Mouse (Mus musculus): ENCODE data around the gene Tigd3.

The Tigd3 gene

DNA sequence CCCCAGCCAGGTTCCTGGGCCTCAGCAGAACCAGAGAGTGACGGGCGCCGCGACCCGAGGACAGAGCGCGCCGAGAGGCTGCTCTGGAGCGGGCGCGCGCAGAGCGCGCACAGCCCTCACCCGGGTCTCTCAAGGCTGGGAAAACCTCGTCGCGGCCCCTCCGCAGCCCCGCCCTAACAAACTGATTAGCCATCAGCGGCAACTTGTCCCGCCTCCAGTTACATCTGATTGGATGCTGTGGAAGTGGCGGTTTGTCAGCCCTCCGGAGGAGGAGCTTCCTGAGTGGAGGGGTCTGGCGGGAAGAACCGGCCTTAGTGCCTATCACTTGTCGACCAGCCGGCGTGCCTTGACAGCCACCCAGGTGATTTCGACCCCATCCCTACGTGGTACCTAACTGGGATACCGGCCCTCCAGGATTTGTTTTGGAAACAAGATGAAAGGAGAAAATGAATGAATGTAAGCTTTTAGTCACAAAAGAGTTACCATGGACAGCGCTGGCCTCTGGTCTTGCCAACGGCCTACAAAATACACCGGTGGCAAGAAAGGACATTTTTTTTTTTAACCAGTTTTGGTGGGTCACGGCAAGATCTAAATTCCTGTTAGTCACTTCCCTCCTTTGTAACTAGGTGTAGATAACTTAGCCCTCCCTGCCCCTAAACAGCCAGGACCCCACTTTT lies at the start of gene Tigd3:
Gene Tigd3 (minus strand): TSS at position 148 of the 677 bp plus-strand sequence.
- peak; percentile 98 for DNase-seq

DNA sequence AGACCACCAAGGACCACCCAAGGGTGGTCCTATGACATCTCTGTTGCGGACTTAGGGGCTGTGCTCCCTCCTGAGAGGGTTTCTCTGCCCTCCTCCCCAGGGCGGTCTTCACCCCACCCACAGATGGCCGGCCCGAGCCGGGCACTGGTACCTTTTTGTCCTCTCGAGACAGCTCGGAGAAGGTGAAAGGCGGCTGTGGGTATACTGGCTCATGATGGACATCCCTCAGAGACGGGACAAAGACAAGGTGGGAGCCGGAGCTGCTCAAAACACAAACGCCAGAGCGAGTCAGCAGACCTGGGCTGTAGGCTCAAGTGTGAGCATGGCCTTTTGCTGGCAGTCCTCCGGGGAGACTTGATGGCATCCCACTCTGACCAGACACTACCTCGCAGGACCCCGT lies 49.5 kb upstream of the Tigd3 start:
- DNase-seq, result no peak

DNA sequence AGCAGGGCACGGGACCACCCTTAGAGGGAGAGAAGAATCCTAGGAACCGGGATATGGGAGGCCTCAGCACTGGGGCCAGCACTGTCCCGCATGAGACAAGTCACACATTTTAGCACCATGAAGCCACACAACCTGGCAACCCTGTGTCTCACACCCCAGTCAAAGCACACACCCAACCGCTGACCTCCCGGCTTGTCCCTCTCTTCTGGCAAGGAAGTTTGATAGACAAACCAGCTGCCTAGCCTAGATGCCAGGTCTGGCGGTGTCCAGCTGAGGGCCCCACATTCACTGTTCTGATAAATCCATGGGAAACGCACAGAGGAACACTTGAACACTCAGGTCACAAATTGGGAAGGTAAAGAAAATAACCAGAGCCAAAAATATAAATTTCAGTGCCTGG lies 48.6 kb upstream of the Tigd3 start:
- no peak for DNase-seq

DNA sequence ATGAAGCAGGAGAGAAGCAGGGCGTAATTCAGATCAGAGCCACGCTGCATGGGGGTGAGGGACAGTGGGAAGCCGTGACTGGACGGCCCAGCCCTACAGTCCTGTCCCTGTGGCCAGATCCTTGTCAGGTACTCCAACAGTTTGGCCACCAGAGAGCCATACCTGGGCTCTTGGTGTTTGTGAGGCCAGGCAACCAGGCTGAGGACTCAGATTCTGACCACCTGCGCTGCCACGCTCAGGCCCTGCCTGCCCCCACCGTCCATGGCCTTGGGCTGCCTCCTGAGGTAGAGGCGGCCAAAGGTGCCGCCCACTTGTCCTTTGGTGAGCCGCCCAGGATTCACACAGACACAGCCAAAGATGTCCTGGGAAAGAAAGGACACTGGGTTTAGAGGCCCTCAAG lies 46.7 kb upstream of the Tigd3 start:
- no peak for DNase-seq

DNA sequence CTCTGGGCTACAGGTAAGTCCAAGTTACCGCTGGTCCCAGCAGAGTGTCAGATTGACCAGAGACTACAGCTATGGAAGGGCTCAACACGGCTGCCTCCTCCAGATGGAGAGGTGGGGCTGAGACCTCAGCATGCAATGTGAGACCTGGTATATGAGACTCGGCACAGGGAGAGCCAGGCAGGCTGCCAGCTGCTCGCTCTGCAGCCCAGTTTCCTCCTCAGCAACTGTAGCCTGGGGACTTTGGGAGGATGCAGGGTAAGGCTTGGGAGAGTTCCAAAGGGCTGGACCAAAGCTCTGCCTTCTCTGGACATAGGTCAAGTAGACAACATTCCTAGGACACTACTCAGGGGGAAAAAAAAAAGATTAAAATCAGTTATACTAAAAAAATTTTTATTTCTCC lies 46.2 kb upstream of the Tigd3 start:
- DNase-seq, result peak; percentile 85

DNA sequence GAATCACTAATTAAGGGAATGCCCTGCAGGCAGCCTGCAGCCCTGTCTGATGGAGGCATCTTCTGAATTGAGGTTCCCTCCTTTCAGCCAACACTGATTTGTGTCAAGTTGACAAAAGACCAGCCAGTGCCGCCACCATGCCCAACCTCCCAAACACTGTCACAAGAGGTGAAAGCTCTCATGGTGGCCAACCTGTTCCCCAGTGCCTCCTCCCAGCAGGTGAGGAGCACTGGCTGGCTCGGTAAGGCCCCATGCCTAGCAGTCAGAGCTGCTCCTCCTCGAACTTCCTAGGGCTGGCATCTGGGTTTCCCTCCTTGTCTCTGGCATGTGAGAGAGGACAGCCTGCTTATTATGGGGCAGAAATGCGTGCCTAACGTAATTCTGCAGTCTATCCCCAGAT lies 45.8 kb upstream of the Tigd3 start:
- no peak for DNase-seq

DNA sequence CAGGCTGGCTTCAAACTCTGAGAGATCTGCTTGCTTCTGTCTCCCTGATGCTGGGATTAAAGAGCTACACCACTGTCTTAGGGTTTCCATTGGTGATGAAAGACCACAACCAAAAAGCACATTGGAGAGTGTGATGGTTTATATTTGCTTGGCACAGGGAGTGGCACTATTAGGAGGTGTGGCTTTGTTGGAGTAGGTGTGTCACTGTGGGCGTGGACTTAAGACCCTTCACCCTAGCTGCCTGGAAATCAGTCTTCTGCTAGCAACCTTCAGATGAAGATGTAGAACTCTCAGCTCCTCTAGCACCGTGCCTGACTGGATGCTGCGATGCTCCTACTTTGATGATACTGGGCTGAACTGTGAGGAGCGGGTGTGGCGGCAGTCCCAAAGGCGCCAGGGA lies 44.6 kb upstream of the Tigd3 start:
- no peak for DNase-seq

DNA sequence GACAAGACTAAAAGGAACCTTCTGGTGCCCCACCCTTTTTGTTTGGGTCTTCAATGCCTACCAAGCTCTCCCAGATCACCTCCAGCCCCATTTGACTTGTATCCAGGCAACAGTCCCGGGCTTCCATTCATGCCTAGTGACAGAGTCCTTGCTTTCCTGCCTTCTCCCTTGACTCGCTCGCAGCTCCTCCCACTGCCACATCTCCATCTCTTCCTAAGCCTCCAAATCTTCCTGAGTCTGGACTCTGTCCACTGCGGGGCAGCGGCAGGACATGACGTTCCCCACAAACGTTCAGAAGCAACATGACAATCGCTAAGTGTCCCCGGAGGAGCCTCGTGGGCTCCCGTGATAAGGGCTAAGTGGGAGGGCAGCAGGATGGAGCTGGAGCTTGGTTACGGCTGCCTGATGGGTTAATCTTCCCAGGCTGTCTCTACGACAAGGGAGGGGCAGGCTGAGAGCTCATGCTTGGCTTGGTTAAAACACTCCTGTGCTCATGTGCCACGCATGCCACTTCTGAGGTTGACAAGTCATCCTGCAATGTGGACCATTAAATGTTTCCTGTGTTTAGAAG lies 44.0 kb upstream of the Tigd3 start:
- DNase-seq, result peak; percentile 62

DNA sequence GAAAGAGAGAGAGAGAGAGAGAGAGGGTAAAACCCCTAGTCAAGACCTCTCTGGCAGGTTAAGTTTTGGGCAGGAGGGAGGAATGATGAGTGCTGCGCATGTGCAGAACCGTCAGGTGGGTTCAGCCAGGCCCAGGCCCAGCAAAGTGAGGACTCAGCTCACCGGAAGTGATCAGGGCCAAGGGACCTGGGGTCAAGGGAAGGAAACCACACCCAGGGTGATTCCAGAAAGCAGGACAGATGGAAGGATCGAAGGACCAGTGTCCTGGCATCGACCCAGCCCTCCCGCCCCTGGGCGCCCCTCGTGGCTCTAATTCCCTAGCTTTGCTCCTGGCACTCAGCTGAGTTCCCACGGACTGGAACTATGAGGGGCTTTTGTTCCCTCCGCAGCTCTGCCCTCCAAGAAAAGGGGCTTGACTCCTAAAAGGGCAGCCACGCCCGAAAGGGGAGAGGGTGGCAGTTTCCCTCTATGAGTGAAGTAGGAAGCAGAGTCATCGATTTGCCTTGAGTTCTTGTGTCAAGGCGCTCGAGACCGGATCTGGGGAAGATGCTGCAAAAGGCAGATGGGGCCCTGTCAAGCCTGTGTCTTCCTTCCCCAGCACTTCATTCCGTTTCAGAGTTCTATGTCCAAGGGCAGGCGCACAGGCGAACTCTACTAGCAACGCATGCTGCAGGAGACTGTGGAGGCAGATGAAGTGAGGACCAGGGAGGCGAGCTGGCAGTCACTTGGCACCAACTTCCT lies 43.3 kb upstream of the Tigd3 start:
- DNase-seq, result peak; percentile 71

DNA sequence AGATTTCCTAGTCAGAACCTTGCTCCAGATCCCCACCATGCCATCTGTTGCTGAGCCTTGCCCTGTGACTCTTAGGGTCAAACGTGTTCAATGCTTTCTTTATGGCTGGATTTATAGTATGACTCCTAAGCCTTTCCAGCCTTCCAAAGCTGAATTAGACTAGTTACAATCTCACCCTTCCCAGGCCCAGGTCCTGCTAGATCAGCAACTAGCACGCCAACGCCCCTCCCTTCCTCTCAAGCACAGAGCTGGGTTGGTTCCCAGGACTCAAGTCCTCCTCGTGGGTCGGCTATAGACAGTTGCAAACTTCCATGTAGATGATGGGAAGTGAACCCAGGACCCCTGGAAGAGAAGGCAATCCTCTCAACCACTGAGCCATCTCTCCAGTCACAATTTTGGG lies 41.7 kb upstream of the Tigd3 start:
- peak; percentile 62 for DNase-seq

DNA sequence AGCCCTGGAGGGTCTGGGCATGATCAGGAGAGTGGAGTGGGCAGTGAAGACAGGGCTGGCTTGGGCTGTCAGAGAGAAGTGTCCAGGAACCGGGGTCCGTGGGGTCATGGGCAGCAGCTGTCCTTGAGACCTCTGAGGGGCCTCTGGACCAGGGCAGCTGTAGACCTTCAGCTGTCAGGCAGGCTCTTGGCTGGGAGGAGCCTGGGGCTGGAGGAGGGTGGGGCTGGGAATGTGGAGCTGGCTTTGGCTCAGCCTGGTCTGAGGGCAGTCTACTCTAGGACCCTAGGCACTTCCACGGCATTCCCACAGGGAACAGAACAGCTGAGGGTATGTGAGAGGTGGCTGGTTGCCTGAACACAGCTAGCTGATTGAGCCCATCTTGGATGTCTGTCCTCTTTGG lies 41.3 kb upstream of the Tigd3 start:
- DNase-seq, result peak; percentile 92

DNA sequence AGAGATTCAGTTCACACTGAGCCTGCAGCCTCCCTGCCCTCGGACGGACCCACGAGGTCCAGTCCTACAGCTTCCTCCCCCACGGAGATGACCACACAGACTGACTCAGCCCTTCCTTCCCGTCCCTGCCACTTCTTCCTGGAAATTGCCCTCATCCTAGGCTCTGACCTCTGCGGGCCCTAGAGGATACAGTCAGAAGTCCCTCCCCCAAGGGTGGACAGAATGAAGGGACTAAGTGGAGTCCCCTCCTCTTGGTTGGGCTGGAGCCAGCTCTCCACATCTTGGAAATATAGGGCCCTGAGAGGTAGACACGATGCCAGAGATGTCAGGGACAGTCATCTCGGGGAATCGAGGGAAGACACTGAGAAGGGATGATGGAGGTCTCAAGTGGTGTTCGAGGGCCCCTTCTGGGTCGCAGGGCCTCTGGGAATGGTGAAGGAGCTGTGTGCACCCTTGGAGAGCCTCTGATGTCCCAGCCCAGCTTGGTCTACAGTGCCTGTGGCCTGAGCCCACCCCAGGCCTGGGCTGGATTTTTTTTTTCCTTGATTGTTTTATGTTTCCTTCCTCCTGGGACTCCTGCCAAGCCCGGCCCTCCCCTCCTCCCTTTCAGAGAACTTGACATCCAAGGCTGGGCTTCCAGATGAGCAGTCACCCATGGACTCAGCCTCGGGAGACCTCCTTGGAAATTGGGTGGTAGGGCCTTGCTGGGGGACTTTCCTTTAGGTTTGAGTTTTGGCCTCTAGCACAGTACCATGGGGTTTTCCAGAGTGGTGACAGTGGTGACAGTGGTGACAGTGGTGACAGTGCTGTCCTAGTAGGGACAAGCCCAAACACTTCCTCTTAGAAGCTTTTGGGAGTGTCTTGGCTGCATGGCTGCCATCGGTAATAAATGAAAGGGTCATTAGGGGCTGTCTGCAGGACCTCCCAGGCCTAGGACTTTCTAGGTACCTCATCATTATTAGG lies 36.0 kb upstream of the Tigd3 start:
- DNase-seq, result peak; percentile 93

DNA sequence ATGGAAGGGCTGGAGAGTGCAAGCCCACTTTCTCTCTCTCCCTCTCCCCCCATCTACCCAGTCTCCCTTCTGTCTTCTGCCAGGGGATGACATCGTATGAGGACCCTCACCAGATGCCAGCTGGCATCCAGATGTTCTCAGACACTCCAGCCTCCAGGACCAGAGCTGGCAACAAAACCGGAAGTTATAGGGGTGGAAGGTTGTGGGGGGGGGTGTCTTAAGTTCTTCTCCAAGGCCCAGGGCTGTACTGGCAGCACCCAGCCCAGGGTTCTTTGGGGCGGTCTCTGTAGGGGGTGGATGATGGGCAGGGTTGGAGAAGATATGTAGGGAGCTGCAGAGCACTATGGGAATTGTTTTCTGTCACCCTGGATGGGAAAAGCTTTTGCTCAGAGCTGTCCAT lies 34.6 kb upstream of the Tigd3 start:
- peak; percentile 54 for DNase-seq

DNA sequence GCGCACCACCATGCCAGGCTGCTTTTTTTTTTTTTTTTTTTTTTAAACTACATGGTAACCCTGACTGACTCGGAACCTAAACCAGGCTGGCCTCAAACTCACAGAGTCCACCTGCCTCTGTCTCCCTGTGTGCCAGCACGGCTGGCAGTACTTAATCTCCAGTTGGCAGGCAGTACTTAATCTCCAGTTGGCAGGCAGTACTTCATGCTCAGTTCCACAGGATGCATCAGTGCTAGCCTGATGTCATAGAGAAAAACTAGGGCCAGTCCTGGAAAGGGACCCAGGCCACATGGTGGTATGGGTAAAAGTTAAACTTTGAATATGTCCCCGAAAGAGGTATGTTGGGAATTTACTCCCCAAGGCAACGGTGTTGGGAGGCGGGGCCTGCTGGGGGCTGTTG lies 34.2 kb upstream of the Tigd3 start:
- no peak for DNase-seq

DNA sequence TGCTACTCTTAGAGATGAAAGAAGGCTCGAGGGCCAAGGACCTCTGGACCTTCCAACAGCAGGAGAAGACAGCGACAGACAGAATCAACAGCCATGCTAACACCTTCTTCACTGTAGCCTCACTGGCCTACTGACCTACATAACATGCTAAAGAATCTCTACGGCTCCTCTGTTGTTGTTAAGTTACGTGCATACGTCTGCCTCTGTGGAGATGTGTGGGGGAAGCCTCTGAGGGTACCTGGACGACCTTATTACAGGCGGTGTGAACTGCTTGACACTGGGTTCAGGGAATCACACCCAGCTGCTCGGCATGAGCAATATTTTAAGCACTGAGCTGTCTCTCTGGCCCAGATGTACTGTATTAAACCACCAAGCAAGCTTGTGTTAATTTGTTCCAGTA lies 33.6 kb upstream of the Tigd3 start:
- no peak for DNase-seq

DNA sequence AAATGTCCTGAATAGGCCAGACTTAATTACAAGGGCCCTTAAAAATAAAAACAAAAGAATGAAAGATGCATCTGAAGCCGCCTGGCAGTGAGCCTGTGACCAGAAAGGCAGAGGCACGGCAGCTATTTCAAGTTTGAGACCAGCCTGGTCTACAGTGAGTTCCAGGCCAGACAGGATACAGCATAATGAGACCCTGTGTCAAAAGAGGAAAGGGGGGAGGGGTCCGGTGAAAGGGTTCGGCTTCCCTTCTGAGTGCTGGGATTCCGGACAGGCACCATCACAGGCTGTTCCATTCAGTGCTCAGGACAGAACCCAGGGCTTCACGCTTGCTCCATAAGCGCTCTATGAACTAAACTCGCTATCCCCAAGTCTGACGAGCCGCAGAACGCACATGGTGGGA lies 33.1 kb upstream of the Tigd3 start:
- no peak for DNase-seq

DNA sequence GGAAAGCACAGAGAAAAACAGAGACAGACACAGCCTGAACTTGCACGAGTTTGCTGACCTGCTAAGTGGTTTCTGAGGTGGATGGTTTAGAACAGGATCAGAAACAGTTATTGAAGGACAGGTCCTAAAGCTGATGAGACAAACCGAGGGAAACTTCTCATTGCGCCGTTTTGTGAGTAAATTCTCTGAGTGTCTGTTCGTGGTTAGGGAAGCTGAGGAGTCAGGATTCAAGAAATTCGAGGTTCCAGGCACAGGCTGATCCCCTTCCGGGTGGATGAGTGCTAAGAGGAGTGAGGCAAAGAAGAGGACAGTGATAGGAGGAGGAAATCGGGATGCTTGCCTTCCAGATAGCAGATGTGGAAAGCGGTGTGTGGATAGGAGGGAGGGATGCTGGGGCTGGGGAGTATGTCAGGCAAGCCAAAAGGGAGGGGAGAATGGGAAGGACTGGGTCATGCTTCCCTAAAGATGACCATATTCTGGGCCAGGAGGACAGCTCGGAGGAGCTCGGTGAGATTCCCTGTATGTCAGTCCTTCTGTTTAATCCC lies 31.4 kb upstream of the Tigd3 start:
- DNase-seq, result no peak

DNA sequence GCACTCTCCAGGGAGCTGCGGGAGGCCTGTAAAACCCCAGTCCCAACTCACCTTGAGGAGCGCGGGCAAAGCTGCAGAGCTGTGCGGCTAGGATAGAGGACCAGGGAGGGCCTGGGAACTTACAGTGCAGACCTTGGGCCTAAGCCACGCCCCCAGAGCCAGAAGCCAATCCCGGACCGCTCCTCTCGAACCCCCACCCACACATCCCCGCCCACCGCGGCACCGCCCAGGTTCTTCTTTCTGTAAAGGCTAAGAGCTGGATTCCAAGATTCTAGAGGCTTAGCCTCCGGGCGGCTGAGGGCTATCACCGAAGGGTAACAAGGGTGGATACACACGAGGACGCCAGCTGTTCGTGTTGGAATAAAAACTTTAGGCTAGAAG lies 30.8 kb upstream of the Tigd3 start, which contains the start of gene Cdc42ep2:
Gene Cdc42ep2 (minus strand): TSS at position 104 of the 381 bp plus-strand sequence.
- DNase-seq, result peak; percentile 99

DNA sequence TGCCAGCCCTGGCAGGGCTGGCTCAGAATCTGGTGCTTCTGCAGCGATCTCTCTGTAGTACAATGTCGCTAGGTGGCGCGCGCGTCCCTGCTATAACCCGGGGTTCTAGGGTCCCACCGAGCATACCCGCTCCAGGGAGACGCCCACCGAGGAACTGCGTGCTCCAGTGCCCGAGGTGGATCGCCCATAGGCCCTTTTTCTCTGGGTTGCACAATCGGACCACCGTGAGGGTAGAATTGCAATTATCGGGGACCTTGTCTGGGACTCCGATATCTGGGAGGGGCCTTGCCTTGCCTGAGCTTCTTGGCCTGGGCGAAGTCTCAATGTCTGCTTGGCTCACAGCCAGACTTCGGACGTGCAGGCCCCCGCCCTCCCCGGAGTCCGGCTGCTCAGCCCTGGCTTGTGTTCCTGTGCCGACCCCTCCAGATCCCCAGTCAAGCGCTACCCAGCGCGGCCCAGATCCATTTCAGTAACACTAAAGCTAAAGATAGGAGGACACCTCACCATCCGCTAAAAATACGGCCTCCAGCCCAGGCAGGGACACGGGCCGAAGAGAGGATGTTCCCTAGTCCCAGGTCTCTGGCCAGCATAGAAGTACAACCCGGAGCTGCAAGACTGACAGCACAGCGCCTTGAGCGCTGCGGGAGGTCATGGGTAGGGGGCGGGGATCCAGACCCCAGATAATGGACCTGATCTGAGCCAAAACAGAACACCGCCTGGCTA lies 30.2 kb upstream of the Tigd3 start:
- DNase-seq, result peak; percentile 97

DNA sequence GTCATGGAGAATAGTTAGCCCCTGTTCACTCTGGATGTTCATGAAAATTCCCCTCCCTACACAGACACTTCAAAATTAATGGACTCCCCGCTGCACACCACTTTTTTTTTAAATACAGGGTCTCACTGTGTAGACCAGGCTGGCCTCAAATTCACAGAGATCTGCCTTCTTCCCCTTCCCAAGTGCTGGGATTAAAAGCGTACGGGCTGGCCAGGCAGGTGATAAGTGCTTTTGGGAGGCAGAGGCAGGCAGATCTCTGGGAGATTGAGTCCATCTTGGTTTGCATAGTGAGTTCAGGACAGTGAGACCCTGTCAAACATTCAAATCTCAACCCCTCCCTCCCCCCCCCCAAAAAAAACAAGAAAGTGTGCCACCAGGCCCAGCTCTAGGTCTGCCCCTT lies 29.0 kb upstream of the Tigd3 start:
- no peak for DNase-seq

DNA sequence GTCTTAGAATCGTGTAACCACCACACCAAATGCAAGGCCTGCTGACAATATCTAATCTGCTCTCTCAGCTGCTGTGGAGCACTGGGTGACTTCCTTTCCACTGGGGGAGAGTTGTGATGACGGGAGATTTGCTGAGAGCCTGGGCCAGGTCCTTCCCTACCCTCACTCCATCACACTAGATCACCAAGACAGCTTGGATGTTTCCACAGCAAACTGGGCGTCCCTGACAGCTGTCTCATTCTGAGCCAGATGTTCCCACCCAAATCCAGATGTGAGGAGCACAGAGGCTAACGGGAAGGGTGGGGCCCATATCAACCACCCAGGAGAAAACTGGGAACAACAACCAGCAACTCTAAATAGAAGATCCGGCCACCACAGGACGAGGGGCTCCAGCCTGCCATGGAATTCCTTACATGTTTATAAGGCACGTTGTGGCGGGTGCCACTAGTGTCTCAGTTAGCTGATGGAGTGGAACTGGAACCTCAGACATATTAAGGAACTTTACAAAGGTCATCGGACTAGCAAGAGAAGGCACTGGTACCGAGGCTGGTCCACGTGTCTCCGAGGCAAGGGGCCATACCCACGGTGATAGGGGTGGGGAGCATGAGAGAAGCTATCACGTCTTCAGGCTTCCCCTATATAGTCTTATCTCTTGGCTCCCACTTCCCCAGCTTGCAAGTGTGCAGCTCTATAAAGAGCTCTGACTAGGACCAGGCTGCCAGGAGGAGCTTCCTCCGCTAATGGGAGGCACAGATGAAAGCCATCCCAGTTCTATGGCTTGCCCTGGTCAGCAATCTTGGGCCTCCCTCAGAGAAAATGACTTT lies 28.4 kb upstream of the Tigd3 start:
- DNase-seq, result peak; percentile 60

Data from lung, postnatal 10 days (tissue).